Mouse (Mus musculus): ENCODE results near the gene Ptrhd1.
A peak's percentile ranks its signal among the peaks of the same experiment; 100 is the strongest.
"Not testable (repeated sequence)": the region's sequence is repeated elsewhere in the genome, so short reads cannot be mapped to it uniquely, and the experiment has no call there.

Ptrhd1 gene

GRCm38 (mm10) chr12:4233572-4234508, at the start of gene Ptrhd1, which contains the start of gene Cenpo:
Gene Ptrhd1 (plus strand): TSS chr12:4234027.
Gene Cenpo (minus strand): TSS chr12:4234294.
- DNase-seq (ENCODE audit: low spot score) = peak; percentile 98

- peak; percentile 33 for DNase-seq (ENCODE audit: low spot score)
Measured at GRCm38 (mm10) chr12:4184648-4185047, 49.2 kb upstream of the Ptrhd1 start.

- peak; percentile 62 for DNase-seq (ENCODE audit: low spot score)
Measured at GRCm38 (mm10) chr12:4188171-4189059, 45.4 kb upstream of the Ptrhd1 start.

GRCm38 (mm10) chr12:4189060-4189447, 44.8 kb upstream of the Ptrhd1 start:
- DNase-seq (ENCODE audit: low spot score) = peak; percentile 63

GRCm38 (mm10) chr12:4192514-4192913, 41.3 kb upstream of the Ptrhd1 start:
- no peak for DNase-seq (ENCODE audit: low spot score)

- DNase-seq (ENCODE audit: low spot score) = peak; percentile 52
Measured at GRCm38 (mm10) chr12:4193025-4193740, 40.6 kb upstream of the Ptrhd1 start.

- no peak for DNase-seq (ENCODE audit: low spot score)
Measured at GRCm38 (mm10) chr12:4194643-4195042, 39.2 kb upstream of the Ptrhd1 start.

- no peak for DNase-seq (ENCODE audit: low spot score)
Measured at GRCm38 (mm10) chr12:4198702-4199101, 35.1 kb upstream of the Ptrhd1 start.

GRCm38 (mm10) chr12:4199271-4199670, 34.6 kb upstream of the Ptrhd1 start:
- no peak for DNase-seq (ENCODE audit: low spot score)

GRCm38 (mm10) chr12:4201454-4202200, 32.2 kb upstream of the Ptrhd1 start:
- no peak for DNase-seq (ENCODE audit: low spot score)

- DNase-seq (ENCODE audit: low spot score) = no peak
Measured at GRCm38 (mm10) chr12:4202206-4202605, 31.6 kb upstream of the Ptrhd1 start.

- no peak for DNase-seq (ENCODE audit: low spot score)
Measured at GRCm38 (mm10) chr12:4206106-4206505, 27.7 kb upstream of the Ptrhd1 start.

GRCm38 (mm10) chr12:4208405-4209133, 25.3 kb upstream of the Ptrhd1 start:
- peak; percentile 58 for DNase-seq (ENCODE audit: low spot score)

- no peak for DNase-seq (ENCODE audit: low spot score)
Measured at GRCm38 (mm10) chr12:4209196-4209595, 24.6 kb upstream of the Ptrhd1 start.

GRCm38 (mm10) chr12:4211174-4211573, 22.7 kb upstream of the Ptrhd1 start:
- DNase-seq (ENCODE audit: low spot score) = no peak

GRCm38 (mm10) chr12:4212908-4213307, 20.9 kb upstream of the Ptrhd1 start:
- no peak for DNase-seq (ENCODE audit: low spot score)

GRCm38 (mm10) chr12:4230156-4230555, 3.7 kb upstream of the Ptrhd1 start:
- no peak for DNase-seq (ENCODE audit: low spot score)

- DNase-seq (ENCODE audit: low spot score) = no peak
Measured at GRCm38 (mm10) chr12:4232777-4233176, 1.1 kb upstream of the Ptrhd1 start.

- DNase-seq (ENCODE audit: low spot score) = no peak
Measured at GRCm38 (mm10) chr12:4237481-4237880, 3.7 kb downstream of the Ptrhd1 start.

- not testable (repeated sequence) for DNase-seq (ENCODE audit: low spot score)
Measured at GRCm38 (mm10) chr12:4240281-4240680, 6.5 kb downstream of the Ptrhd1 start.
